In the genomic region with DNA sequence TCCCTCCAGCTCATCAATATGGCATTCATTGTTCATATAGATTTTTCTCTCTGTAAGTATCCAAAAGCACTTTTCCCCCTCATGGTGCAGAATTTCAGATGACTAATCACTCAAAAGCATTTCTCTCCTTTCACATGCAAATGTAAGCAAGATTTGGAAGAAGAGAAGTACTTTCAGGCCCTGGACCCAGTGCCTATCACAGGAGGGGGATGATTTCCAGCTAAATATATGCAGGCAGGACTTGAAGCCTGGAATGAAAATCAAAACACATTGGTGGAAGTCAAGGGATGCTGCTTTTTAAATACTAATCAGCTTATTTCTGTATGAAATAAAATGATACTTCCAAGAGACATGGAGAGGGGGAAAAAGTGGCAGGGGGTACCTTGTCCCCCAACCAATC, we compare ENCODE assay signal across 28 mouse cellular contexts.
"Had no signal": no experiment of that assay in that cellular context is flagged by ENCODE, and none has a peak within 500 bp of the region (broad histone marks: within the 10 kb centered on the region; RNA-seq: fewer than 3 reads in every experiment).

No protein-coding gene starts in this region.

- H3K4me1 ChIP-seq: heart, embryonic 10.5 days; heart, embryonic 12.5 days; hindbrain, embryonic 12.5 days; intestine, embryonic 15.5 days; kidney, embryonic 15.5 days; limb, embryonic 13.5 days; limb, embryonic 15.5 days; liver, embryonic 12.5 days had no signal

- H3K27ac ChIP-seq: gastrocnemius, adult 2 months; heart, embryonic 10.5 days; hindbrain, embryonic 10.5 days; hindbrain, embryonic 12.5 days; hindbrain, embryonic 14.5 days; intestine, embryonic 15.5 days; kidney, embryonic 15.5 days; kidney, postnatal 0 days; limb, embryonic 13.5 days; limb, embryonic 15.5 days; liver, embryonic 12.5 days; liver, embryonic 14.5 days had no signal

- DNase-seq: gastrocnemius, adult 2 months; gastrocnemius, postnatal 10 days; gastrocnemius, postnatal 25 days; heart, adult 18-20 months; heart, postnatal 10 days; heart, postnatal 4 days; kidney, adult 18-20 months; kidney, adult 8-10 months; kidney, postnatal 14 days; kidney, postnatal 36 days; layer of hippocampus, adult 9-11 months; layer of hippocampus, postnatal 36 days; left cerebral cortex, postnatal 4 days had no signal

- H3K9me3 ChIP-seq: heart, embryonic 10.5 days; heart, embryonic 12.5 days; hindbrain, embryonic 10.5 days; hindbrain, embryonic 12.5 days; intestine, embryonic 15.5 days; kidney, embryonic 15.5 days; limb, embryonic 13.5 days; limb, embryonic 15.5 days; liver, embryonic 12.5 days had no signal

- ATAC-seq: hindbrain, embryonic 16.5 days; inflammation-experienced regulatory T-cells, adult 6 months; intestine, embryonic 15.5 days; intestine, postnatal 0 days; liver, embryonic 12.5 days had no signal

- H3K9ac ChIP-seq: heart, embryonic 12.5 days; hindbrain, embryonic 12.5 days; hindbrain, embryonic 14.5 days; intestine, embryonic 15.5 days; kidney, embryonic 15.5 days; limb, embryonic 13.5 days; limb, embryonic 15.5 days; liver, embryonic 12.5 days; liver, embryonic 14.5 days had no signal

- H3K27me3 ChIP-seq: heart, embryonic 12.5 days; hindbrain, embryonic 12.5 days; intestine, embryonic 15.5 days; kidney, embryonic 15.5 days; limb, embryonic 13.5 days; limb, embryonic 15.5 days; liver, embryonic 12.5 days had no signal

- H3K4me2 ChIP-seq: heart, embryonic 12.5 days; hindbrain, embryonic 12.5 days; hindbrain, embryonic 14.5 days; intestine, embryonic 15.5 days; kidney, embryonic 15.5 days; limb, embryonic 13.5 days; limb, embryonic 15.5 days; liver, embryonic 12.5 days had no signal

- H3K36me3 ChIP-seq: heart, embryonic 10.5 days; heart, embryonic 12.5 days; hindbrain, embryonic 10.5 days; hindbrain, embryonic 12.5 days; intestine, embryonic 15.5 days; kidney, embryonic 15.5 days; limb, embryonic 13.5 days; limb, embryonic 15.5 days; liver, embryonic 12.5 days had no signal

- H3K4me3 ChIP-seq: gastrocnemius, adult 2 months; heart, embryonic 10.5 days; heart, embryonic 12.5 days; hindbrain, embryonic 10.5 days; hindbrain, embryonic 12.5 days; intestine, embryonic 15.5 days; kidney, embryonic 15.5 days; limb, embryonic 13.5 days; limb, embryonic 15.5 days; liver, embryonic 12.5 days had no signal
